Mouse (Mus musculus): ENCODE data around the gene Ddx46.

- TF ChIP-seq CTCF (IDR thresholded peaks at IDR 0.05; ENCODE audit: extremely low read depth, insufficient read length, insufficient replicate concordance, low read depth, low read length) (no peak), POLR2A (IDR thresholded peaks at IDR 0.05; ENCODE audit: low read depth, low read length) (no peak)
Measured at GRCm38 (mm10) chr13:55600657-55601056, 34.2 kb upstream of the Ddx46 start.

All from small intestine, adult 2 months (tissue).